Mouse (Mus musculus) cortical plate, adult 2 months (tissue): ENCODE data around the gene Spi1. TPM values are rescaled to one million over a fixed set of nuclear protein-coding genes. Genes with fewer than 3 reads are reported as not detected.

Experiments
- H3K27ac ChIP-seq: fragments of 200-500 bp; 2 replicates; pipeline ENCODE4 v1.5.1; 2012; ENCODE audit warnings: low read length, control low read depth, inconsistent platforms; ENCODE audit not compliant: insufficient read depth
- H3K4me1 ChIP-seq: fragments of 200-500 bp; 2 replicates; pipeline ENCODE4 v1.6.1; 2011; ENCODE audit warnings: low read length; ENCODE audit not compliant: control insufficient read depth, insufficient read depth
- H3K4me3 ChIP-seq: fragments of 200-500 bp; 2 replicates; pipeline ENCODE4 v1.5.1; 2011; ENCODE audit warnings: mild to moderate bottlenecking, low read length, control low read depth; ENCODE audit not compliant: insufficient read depth
- CTCF ChIP-seq: fragments of 200-500 bp; IDR thresholded peaks from 2 replicates; pipeline ENCODE4 v1.5.1; 2011; ENCODE audit warnings: mild to moderate bottlenecking, control low read depth, low read length; ENCODE audit not compliant: insufficient read depth; ENCODE audit errors: extremely low read depth
- POLR2A ChIP-seq: fragments of 200-500 bp; IDR thresholded peaks from 2 replicates; pipeline ENCODE4 v1.6.1; 2011; ENCODE audit warnings: mild to moderate bottlenecking, low read length, control low read depth; ENCODE audit not compliant: insufficient read depth; ENCODE audit errors: extremely low read depth
- polyA plus RNA-seq: library from polyadenylated mRNA; depleted of rRNA; stranded (reverse); fragments of >200 nt; gene quantifications from 2 replicates; pipeline ENCODE4 v1.2.3, GENCODE M21; 2012

Gene Spi1
- polyA plus RNA-seq, 1 experiment = 9.3 TPM

DNA sequence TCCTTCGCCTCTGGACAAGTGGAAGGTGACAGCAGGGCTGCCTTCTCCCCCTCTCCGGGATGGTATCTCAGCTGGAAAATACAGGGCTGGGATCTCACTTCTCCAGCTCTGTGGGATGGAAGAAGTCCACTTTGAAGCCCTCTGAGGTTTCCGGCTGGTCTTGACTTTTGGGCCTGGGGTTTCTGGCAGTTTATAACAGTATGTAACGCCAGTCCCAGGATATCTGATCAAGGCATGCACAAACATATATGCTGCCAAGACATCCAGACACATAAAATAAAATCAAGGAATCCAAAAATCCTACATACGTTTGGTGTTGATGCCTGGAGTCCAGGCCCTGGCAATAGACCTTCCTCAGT, 3.2 kb upstream of the Spi1 start:
- Histone ChIP-seq H3K4me3 (peak overlapping the region; percentile 21; the same call in 1 of the 2 replicates), H3K27ac (no peak overlapping the region), H3K4me1 (no peaks in the 10 kb centered on the region)
- TF ChIP-seq CTCF = no peak
- TF ChIP-seq POLR2A = no peak

GRCm38 (mm10) chr2:91080784-91081513, 1.2 kb upstream of the Spi1 start:
- H3K4me3 ChIP-seq = no peak overlapping the region
- TF ChIP-seq POLR2A (no peak), CTCF (no peak)
- H3K4me1 ChIP-seq = no peaks in the 10 kb centered on the region
- H3K27ac ChIP-seq = no peak overlapping the region

DNA sequence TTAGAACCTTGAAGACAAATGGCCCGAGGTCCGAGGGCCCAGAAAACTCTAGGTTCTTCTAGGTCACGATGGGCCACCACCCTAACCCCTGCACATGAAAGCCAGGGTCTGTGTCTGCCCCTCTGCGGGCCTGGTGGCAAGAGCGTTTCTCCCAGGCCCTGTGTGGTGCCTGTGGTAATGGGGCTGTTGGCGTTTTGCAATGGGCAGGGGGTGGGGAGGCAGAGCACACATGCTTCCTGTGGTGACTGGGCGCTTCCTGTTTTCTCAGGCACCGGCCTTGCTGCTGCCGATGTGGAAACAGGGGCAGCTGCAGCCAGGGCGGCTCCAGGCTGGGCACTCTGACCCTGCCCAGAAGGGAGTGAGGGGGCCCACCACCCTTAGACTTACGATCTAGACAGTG, 654 bp downstream of the Spi1 start:
- TF ChIP-seq CTCF (no peak), POLR2A (no peak)
- H3K4me3 ChIP-seq = no peak overlapping the region
- H3K27ac ChIP-seq = peak overlapping the region; percentile 74
- H3K4me1 ChIP-seq = no peaks in the 10 kb centered on the region

GRCm38 (mm10) chr2:91083366-91083940, 1.3 kb downstream of the Spi1 start:
- Histone ChIP-seq H3K4me1 (no peaks in the 10 kb centered on the region), H3K27ac (peak overlapping the region; percentile 74), H3K4me3 (no peak overlapping the region)
- no peak for TF ChIP-seq POLR2A
- TF ChIP-seq CTCF = no peak

DNA sequence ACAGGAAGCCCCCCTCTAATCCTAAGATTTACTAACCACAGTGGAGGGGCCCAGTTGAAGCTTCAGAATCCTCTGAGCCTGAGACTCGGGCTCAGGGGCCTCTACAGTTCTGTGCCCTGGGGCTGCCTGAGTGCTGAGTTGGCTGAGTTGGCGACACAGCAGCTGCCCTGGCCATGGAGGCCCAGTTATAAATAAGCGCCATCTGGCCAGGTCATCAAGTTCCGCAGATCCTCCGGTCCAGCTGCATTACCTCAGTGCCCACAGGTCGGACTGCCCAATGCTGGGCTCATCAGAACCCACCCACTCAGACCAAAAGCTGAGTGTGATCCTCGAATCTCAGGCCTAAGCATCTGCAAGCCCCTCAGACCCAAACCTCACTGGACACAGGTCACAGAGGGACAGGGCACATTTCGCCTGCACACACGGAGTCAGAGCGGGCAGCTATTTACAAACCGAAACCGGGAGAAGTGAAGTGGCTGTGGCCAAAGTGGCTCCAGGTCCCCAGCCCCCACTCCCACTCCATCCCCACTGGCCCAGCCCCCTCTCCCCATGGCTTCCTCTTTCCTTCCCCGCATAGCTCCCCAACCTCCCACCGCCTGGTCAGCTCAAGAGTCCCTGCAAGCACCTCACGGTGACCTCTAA, 2.1 kb downstream of the Spi1 start:
- H3K4me3 ChIP-seq = no peak overlapping the region
- no peaks in the 10 kb centered on the region for H3K4me1 ChIP-seq
- peak overlapping the region; percentile 74 for H3K27ac ChIP-seq
- TF ChIP-seq CTCF = no peak

- TF ChIP-seq POLR2A (no peak), CTCF (no peak)
- Histone ChIP-seq H3K4me1 (peaks cover 3% of the 10 kb centered on the region; the same call in 1 of the 2 replicates), H3K4me3 (no peak overlapping the region), H3K27ac (no peak overlapping the region)
These were observed 3.6 kb downstream of the Spi1 start for GRCm38 (mm10) chr2:91085494-91086391.

DNA sequence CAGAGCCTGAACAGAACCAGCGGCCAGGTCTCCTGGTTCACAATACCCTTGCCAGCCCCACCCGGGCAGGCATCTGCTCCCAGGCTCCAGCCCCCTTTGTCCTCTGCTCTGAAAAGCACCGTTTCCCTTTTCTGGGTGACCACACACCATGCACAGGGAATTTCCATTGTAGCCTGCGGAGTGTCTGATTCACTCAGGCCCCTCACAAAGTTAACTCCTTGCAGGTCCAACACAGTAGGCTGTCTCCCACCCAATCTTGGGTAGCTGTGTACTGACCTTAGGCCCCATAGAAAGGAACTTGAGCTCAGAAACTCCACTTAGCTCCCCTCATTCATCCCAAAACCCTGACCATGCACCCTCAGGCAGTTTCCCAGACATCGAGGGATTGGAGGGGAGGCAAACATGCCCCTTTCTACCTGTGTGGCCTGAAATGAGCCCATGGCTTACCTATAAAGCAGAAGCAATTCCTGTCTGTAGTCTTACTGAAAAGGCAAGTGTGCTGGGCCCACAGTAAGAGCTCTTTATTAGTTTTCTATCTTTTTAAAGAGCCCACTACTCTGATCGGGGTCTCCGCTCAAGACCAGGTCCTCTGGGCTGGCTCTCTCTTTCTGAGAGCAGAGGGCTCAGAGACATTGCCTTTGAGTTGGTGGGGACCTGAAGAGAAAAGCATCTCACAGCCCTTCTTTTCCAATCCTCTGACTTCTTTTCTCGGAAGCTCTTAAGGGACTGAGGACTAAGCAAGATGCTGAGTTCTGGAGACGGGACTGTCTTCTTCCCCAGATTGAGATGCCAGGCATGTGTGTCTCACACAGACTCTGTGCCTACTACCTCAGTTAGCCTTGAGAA, 4.4 kb downstream of the Spi1 start:
- H3K4me3 ChIP-seq = no peak overlapping the region
- peaks cover 5% of the 10 kb centered on the region for H3K4me1 ChIP-seq
- H3K27ac ChIP-seq = no peak overlapping the region
- TF ChIP-seq POLR2A = no peak
- no peak for TF ChIP-seq CTCF

- TF ChIP-seq POLR2A (no peak), CTCF (no peak)
- no peak overlapping the region for H3K27ac ChIP-seq
- no peak overlapping the region for H3K4me3 ChIP-seq
- H3K4me1 ChIP-seq = peaks cover 5% of the 10 kb centered on the region
These were observed 5.3 kb downstream of the Spi1 start for GRCm38 (mm10) chr2:91087453-91087852.

- no peak for TF ChIP-seq CTCF
- TF ChIP-seq POLR2A = no peak
- Histone ChIP-seq H3K4me3 (no peak overlapping the region), H3K4me1 (peaks cover 5% of the 10 kb centered on the region), H3K27ac (no peak overlapping the region)
These were observed 6.8 kb downstream of the Spi1 start for GRCm38 (mm10) chr2:91088987-91089386.
